Mouse (Mus musculus) ES-E14 (cell line): ENCODE results near the gene Rptor.

Experiments used
- CHD2 ChIP-seq: IDR thresholded peaks from 2 replicates; pipeline ENCODE4 v1.6.1; 2014; ENCODE audit warnings: mild to moderate bottlenecking, low read depth, low read length, inconsistent platforms
- HCFC1 ChIP-seq: IDR thresholded peaks from 2 replicates; pipeline ENCODE4 v1.6.1; 2012; ENCODE audit warnings: low read length, inconsistent platforms, borderline replicate concordance; ENCODE audit not compliant: insufficient read depth
- MAFK ChIP-seq: IDR thresholded peaks from 2 replicates; pipeline ENCODE4 v1.6.1; 2014; ENCODE audit warnings: mild to moderate bottlenecking, low read depth, low read length, inconsistent platforms; ENCODE audit not compliant: insufficient read depth
- ZC3H11A ChIP-seq: IDR thresholded peaks from 2 replicates; pipeline ENCODE4 v1.6.1; 2012; ENCODE audit warnings: low read depth, mild to moderate bottlenecking, inconsistent platforms, low read length, borderline replicate concordance
- ZNF384 ChIP-seq: IDR thresholded peaks from 2 replicates; pipeline ENCODE4 v1.6.1; 2012; ENCODE audit warnings: low read depth, low read length, inconsistent platforms

- no peak for TF ChIP-seq ZC3H11A
- TF ChIP-seq ZNF384, result no peak
- TF ChIP-seq MAFK, result no peak
- no peak for TF ChIP-seq HCFC1
- no peak for TF ChIP-seq CHD2
Observed at GRCm38 (mm10) chr11:119796406-119796805, 193.7 kb downstream of the Rptor start.
